Mouse (Mus musculus) cerebellum, adult 2 months (tissue): Measurements from ENCODE around the gene Gadd45g. TPM values are rescaled to one million over a fixed set of nuclear protein-coding genes. Genes with fewer than 3 reads are reported as not detected.
A peak's percentile ranks its signal among the peaks of the same experiment; 100 is the strongest.

Experiments
- DNase-seq, 2 experiments: peaks; one replicate each; pipeline ENCODE4 v3.0.0; 2021
- H3K27ac ChIP-seq: fragments of 200-500 bp; 2 replicates; pipeline ENCODE4 v1.5.1; 2012; ENCODE audit warnings: low read length, control low read depth, inconsistent platforms; ENCODE audit not compliant: insufficient read depth
- H3K27me3 ChIP-seq: fragments of 200-500 bp; 2 replicates; pipeline ENCODE4 v1.6.1; 2012; ENCODE audit warnings: inconsistent platforms, mild to moderate bottlenecking, low read length, moderate library complexity; ENCODE audit not compliant: control insufficient read depth, insufficient read depth
- H3K4me1 ChIP-seq: fragments of 200-500 bp; 2 replicates; pipeline ENCODE4 v1.6.1; 2011; ENCODE audit warnings: low read length; ENCODE audit not compliant: control insufficient read depth, insufficient read depth
- H3K4me3 ChIP-seq: fragments of 200-500 bp; replicated peaks from 2 replicates; pipeline ENCODE3; 2011; ENCODE audit warnings: mild to moderate bottlenecking, low read depth, low read length, control low read depth; ENCODE audit not compliant: insufficient read depth
- CTCF ChIP-seq: fragments of 200-500 bp; IDR thresholded peaks from 2 replicates; pipeline ENCODE4 v1.5.1; 2011; ENCODE audit warnings: low read depth, mild to moderate bottlenecking, control low read depth, low read length, moderate library complexity, borderline replicate concordance; ENCODE audit not compliant: insufficient read depth
- POLR2A ChIP-seq: fragments of 200-500 bp; IDR thresholded peaks from 2 replicates; pipeline ENCODE4 v1.6.1; 2011; ENCODE audit warnings: low read length, control low read depth, borderline replicate concordance; ENCODE audit not compliant: insufficient read depth
- WGBS: fragments of 180-500 bp; shearing (Covaris S2); methylation state at CpG from one replicate; pipeline ENCODE4 v1.1.7; 2018; 5-methylcytosine and 5-hydroxymethylcytosine counted together
- polyA plus RNA-seq: library from polyadenylated mRNA; depleted of rRNA; stranded (reverse); fragments of >200 nt; gene quantifications from 2 replicates; pipeline ENCODE4 v1.2.3, GENCODE M21; 2012

Gene Gadd45g
- polyA plus RNA-seq, 1 experiment, result 50.3 TPM

GRCm38 (mm10) chr13:51837402-51837801 is 9.1 kb upstream of the Gadd45g start:
- WGBS, result 62% methylated on average over 5 of the region's 5 CpGs
- H3K27me3 ChIP-seq, result no peaks in the 10 kb centered on the region

GRCm38 (mm10) chr13:51839250-51840026 is 7.0 kb upstream of the Gadd45g start:
- Histone ChIP-seq H3K4me1 (peaks cover 2% of the 10 kb centered on the region; the same call in 1 of the 2 replicates), H3K27me3 (no peaks in the 10 kb centered on the region), H3K27ac (no peak overlapping the region), H3K4me3 (no peak overlapping the region)
- TF ChIP-seq POLR2A, result no peak
- TF ChIP-seq CTCF, result peak; percentile 86
- peak; percentile 33 to 60 for DNase-seq
- WGBS, result 25% methylated on average over 8 of the region's 8 CpGs

More at GRCm38 (mm10) chr13:51837402-51837801, 9.1 kb upstream of the Gadd45g start:
- Histone ChIP-seq H3K4me1 (peaks cover 18% of the 10 kb centered on the region; the same call in 1 of the 2 replicates), H3K4me3 (no peak overlapping the region), H3K27ac (no peak overlapping the region)
- no peak for DNase-seq
- TF ChIP-seq POLR2A (no peak), CTCF (no peak)

DNA sequence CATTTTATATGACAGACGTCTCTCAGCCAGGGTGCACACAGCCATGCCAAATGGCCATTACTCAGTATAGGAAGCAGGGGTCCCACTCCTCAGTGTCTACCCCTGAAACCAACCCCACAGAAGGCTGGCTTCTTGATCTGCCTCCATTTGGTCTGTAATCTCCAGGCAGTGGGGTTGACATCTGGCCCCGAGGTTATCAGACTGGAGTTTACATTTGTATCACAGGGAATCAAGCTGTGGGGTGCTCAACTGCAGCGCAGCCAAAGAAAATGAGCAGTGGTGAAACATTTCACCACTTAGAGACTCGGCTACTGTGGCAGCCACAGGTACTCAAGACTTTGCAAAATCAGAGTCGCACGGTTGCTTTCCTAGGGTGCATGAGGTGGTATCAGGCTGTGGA is 5.8 kb upstream of the Gadd45g start:
- WGBS, result 63% methylated on average over 6 of the region's 6 CpGs
- no peak for TF ChIP-seq POLR2A
- TF ChIP-seq CTCF, result no peak
- no peak overlapping the region for H3K4me3 ChIP-seq
- H3K27me3 ChIP-seq, result no peaks in the 10 kb centered on the region
- no peaks in the 10 kb centered on the region for H3K4me1 ChIP-seq
- no peak for DNase-seq
- no peak overlapping the region for H3K27ac ChIP-seq

- TF ChIP-seq POLR2A (no peak), CTCF (no peak)
- DNase-seq, result no peak
- no peaks in the 10 kb centered on the region for H3K27me3 ChIP-seq
- H3K4me1 ChIP-seq, result no peaks in the 10 kb centered on the region
- no peak overlapping the region for H3K27ac ChIP-seq
- WGBS, result 56% methylated on average over 12 of the region's 12 CpGs
- no peak overlapping the region for H3K4me3 ChIP-seq
These were observed 4.8 kb upstream of the Gadd45g start for GRCm38 (mm10) chr13:51841541-51842115.

DNA sequence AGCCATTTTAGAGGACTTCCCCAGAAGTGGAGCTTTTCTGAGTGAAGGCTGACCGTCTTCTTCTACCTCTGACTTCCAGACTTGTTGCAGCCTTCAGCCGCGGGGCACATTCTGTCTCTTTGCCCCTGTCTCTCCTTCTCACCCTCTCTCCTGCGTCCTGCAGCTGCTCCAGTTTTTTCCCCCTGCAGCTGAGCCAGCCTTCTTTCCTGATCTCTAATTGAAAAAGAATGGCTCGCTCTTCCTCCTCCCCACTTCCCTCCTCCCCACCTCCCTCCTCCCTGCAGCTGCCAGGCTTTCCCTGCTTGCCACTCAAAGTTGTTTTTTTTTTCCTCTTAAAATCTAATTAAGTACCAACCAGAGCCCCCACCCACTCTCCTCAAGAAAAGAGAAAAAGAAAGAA is 4.3 kb upstream of the Gadd45g start:
- WGBS, result 63% methylated on average over 5 of the region's 5 CpGs
- H3K27ac ChIP-seq, result no peak overlapping the region
- no peak for TF ChIP-seq POLR2A
- DNase-seq, result no peak
- H3K4me3 ChIP-seq, result no peak overlapping the region
- no peaks in the 10 kb centered on the region for H3K4me1 ChIP-seq
- H3K27me3 ChIP-seq, result no peaks in the 10 kb centered on the region

- H3K27ac ChIP-seq, result no peak overlapping the region
- H3K4me1 ChIP-seq, result no peaks in the 10 kb centered on the region
- H3K4me3 ChIP-seq, result no peak overlapping the region
- 45% methylated on average over 12 of the region's 12 CpGs for WGBS
- H3K27me3 ChIP-seq, result no peaks in the 10 kb centered on the region
- no peak for TF ChIP-seq CTCF
- TF ChIP-seq POLR2A, result no peak
- no peak for DNase-seq
These were observed 3.7 kb upstream of the Gadd45g start for GRCm38 (mm10) chr13:51842773-51843172.

- Histone ChIP-seq H3K4me1 (no peaks in the 10 kb centered on the region), H3K4me3 (no peak overlapping the region), H3K27ac (no peak overlapping the region), H3K27me3 (no peaks in the 10 kb centered on the region)
- TF ChIP-seq POLR2A, result no peak
- no peak for TF ChIP-seq CTCF
- WGBS, result 80% methylated on average over 4 of the region's 4 CpGs
- no peak for DNase-seq
These were observed 3.2 kb upstream of the Gadd45g start for GRCm38 (mm10) chr13:51843298-51843697.

DNA sequence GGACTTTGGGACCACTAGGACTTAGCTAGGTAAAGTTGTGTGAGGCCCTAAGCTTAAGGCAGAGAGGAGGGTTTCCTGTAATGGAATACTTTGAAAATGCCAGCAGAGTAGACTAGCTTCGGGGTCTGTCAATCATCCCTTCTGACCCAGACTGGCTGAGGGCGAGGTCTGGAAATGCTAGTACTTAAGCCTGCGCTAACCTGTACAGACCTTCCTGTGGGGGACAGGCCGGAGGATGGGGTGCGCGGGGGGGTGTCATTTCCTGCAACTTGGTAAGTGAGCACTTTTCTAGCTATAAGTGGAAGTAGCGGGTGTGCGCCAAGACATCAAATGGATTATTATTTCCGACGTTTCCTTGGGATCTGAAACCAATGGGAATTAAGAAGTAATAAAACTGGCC is 2.4 kb upstream of the Gadd45g start:
- Histone ChIP-seq H3K4me3 (no peak overlapping the region), H3K27me3 (no peaks in the 10 kb centered on the region), H3K27ac (no peak overlapping the region), H3K4me1 (no peaks in the 10 kb centered on the region)
- no peak for DNase-seq
- 89% methylated on average over 10 of the region's 10 CpGs for WGBS
- TF ChIP-seq CTCF (no peak), POLR2A (no peak)
